9 mouse cellular contexts compared by ENCODE assay signal in the genomic region with DNA sequence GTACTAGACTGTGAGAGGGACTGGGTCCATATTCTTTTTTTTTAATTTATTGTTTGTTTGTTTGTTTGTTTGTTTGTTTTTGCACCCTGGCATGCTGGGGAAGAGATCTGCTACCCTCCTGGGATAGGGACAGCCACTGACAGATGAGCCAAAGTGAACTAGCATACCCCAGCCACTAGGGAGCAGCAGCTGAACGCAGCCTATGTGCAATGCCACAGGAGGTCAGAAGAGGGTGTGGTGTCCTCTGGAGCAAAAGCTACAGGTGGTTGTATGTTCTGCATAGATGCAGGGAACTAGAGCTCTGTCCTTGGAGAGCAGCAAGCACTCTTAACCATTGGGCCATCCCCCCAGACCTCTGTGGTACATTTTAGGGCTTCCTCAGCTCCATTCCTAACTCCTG. TPM values are rescaled to one million over a fixed set of nuclear protein-coding genes. Genes with fewer than 3 reads are reported as not detected.
DNase-seq lines count a peak whose midpoint lies in the region; ATAC-seq and TF ChIP-seq lines count a peak whose summit lies in the region.
"Had no signal": no experiment of that assay in that cellular context is flagged by ENCODE, and none has a peak within 500 bp of the region (broad histone marks: within the 10 kb centered on the region; RNA-seq: fewer than 3 reads in every experiment).

No protein-coding gene starts in this region.

- intact Hi-C loops in gastrocnemius, postnatal 36 days (cut with DNase I) = loop anchor here (5.0 kb wide), 1 partner anchor 36 kb away; no protein-coding TSS in a partner anchor

- H3K27ac ChIP-seq in heart, embryonic 10.5 days = no peak overlapping the region
- H3K27ac ChIP-seq: lung, embryonic 15.5 days had no signal

- ATAC-seq in megakaryocyte, adult 5-6 weeks (ENCODE audit: poor library complexity, severe bottlenecking) = peak; percentile 81

- peaks cover 8% of the 10 kb centered on the region for H3K4me1 ChIP-seq in heart, embryonic 10.5 days
- peaks cover 15% of the 10 kb centered on the region for H3K4me1 ChIP-seq in E14TG2a.4 (replicated peaks; ENCODE audit: low read depth, low read length)
- H3K4me1 ChIP-seq: lung, embryonic 15.5 days had no signal

- peak; percentile 85 for TF ChIP-seq CTCF in E14TG2a.4 (conservative IDR thresholded peaks at IDR 0.05; ENCODE audit: low read length)

- H3K27me3 ChIP-seq in heart, embryonic 10.5 days (ENCODE audit: insufficient read depth, poor library complexity, severe bottlenecking) = no peaks in the 10 kb centered on the region
- peaks cover 22% of the 10 kb centered on the region for H3K27me3 ChIP-seq in E14TG2a.4 (ENCODE audit: insufficient read depth, low read length)
- H3K27me3 ChIP-seq: lung, embryonic 15.5 days had no signal

- no peaks in the 10 kb centered on the region for H3K9me3 ChIP-seq in heart, embryonic 10.5 days
- peaks cover 7% of the 10 kb centered on the region; the same call in 1 of the 2 replicates for H3K9me3 ChIP-seq in E14TG2a.4 (ENCODE audit: low read length)
- H3K9me3 ChIP-seq: lung, embryonic 15.5 days had no signal

- DNase-seq in heart, adult 18-20 months = peak; percentile 72 to 75
- no peak for DNase-seq in heart, embryonic 10.5 days (ENCODE audit: low spot score)
- DNase-seq in c-Kit-positive CD71-negative TER-119-negative erythroid progenitor cells, embryonic 14.5 days (ENCODE audit: low read depth) = peak; percentile 78
- peak; percentile 42 to 45 for DNase-seq in gastrocnemius, postnatal 36 days
- peak; percentile 74 to 81 for DNase-seq in kidney, postnatal 4 days
- peak; percentile 16 for DNase-seq in testis, postnatal 14 days (ENCODE audit: low spot score)

- 10% methylated on average over 1 of the region's 1 CpGs for WGBS in heart, embryonic 10.5 days

- no peak overlapping the region for H3K4me3 ChIP-seq in heart, embryonic 10.5 days
- no peak overlapping the region for H3K4me3 ChIP-seq in E14TG2a.4 (replicated peaks; ENCODE audit: low read length)
- H3K4me3 ChIP-seq: lung, embryonic 15.5 days had no signal

- no peaks in the 10 kb centered on the region for H3K36me3 ChIP-seq in heart, embryonic 10.5 days
- H3K36me3 ChIP-seq in E14TG2a.4 (ENCODE audit: insufficient read depth, low read length) = no peaks in the 10 kb centered on the region
- H3K36me3 ChIP-seq: lung, embryonic 15.5 days had no signal

RNA-seq across cellular contexts. Expression of gene Irgc1, which starts 10.3 kb away (rescaled TPM):
- total RNA-seq in heart, adult 18-20 months (2021) = not detected
- polyA plus RNA-seq in heart, embryonic 10.5 days (2016; fragmentation: Nextera tagmentation; extraction: Ambion mirVana) = 0.16 TPM in 1 of 2 replicates, not detected in the other
- total RNA-seq in gastrocnemius, postnatal 36 days (2021) = not detected
- total RNA-seq in megakaryocyte, adult 5-6 weeks (2015) = 0.74 and 1.8 TPM in 2 replicates
- 0.66 and 0.94 TPM in 2 replicates for total RNA-seq in megakaryocyte, adult 5-6 weeks (2017)
- polyA plus RNA-seq: lung, embryonic 15.5 days had no signal

RNA-seq across cellular contexts. Expression of gene Plaur, which starts 20.5 kb away (rescaled TPM):
- 1 to 10 TPM; 2.6 to 3.4 TPM for total RNA-seq in heart, adult 18-20 months (2021)
- polyA plus RNA-seq in heart, embryonic 10.5 days (2016; fragmentation: Nextera tagmentation; extraction: Ambion mirVana) = 4.3 and 7.3 TPM in 2 replicates
- under 1 TPM; 0.61 to 0.64 TPM for total RNA-seq in gastrocnemius, postnatal 36 days (2021)
- 100 and 110 TPM in 2 replicates for total RNA-seq in megakaryocyte, adult 5-6 weeks (2015)
- 96.3 and 124 TPM in 2 replicates for total RNA-seq in megakaryocyte, adult 5-6 weeks (2017)

RNA-seq across cellular contexts. Expression of gene Cadm4, which starts 40.0 kb away (rescaled TPM):
- 10 to 100 TPM; 15.4 to 24.2 TPM for total RNA-seq in heart, adult 18-20 months (2021)
- polyA plus RNA-seq in heart, embryonic 10.5 days (2016; fragmentation: Nextera tagmentation; extraction: Ambion mirVana) = 0.54 and 0.63 TPM in 2 replicates
- total RNA-seq in gastrocnemius, postnatal 36 days (2021) = 1 to 10 TPM; 2.7 to 4.6 TPM
- not detected in 2 replicates for total RNA-seq in megakaryocyte, adult 5-6 weeks (2015)
- total RNA-seq in megakaryocyte, adult 5-6 weeks (2017) = not detected in 2 replicates

RNA-seq across cellular contexts. Expression of gene Smg9, which starts 42.4 kb away (rescaled TPM):
- 1 to 10 TPM; 6.6 to 8.4 TPM for total RNA-seq in heart, adult 18-20 months (2021)
- polyA plus RNA-seq in heart, embryonic 10.5 days (2016; fragmentation: Nextera tagmentation; extraction: Ambion mirVana) = 25.4 and 27.7 TPM in 2 replicates
- 10 to 100 TPM in 1 of 2 experiments, 1 to 10 TPM in 1; 9.8 to 11.5 TPM for total RNA-seq in gastrocnemius, postnatal 36 days (2021)
- 21.6 and 22.3 TPM in 2 replicates for total RNA-seq in megakaryocyte, adult 5-6 weeks (2015)
- total RNA-seq in megakaryocyte, adult 5-6 weeks (2017) = 16.7 and 30.3 TPM in 2 replicates

Comparison
In these comparisons a context has a peak if more than half of its experiments do, and no peak if none do; other contexts are left out.
1. RNA of gene Plaur, which starts 20.5 kb away (total RNA-seq): 96.3 to 124 TPM in megakaryocyte, adult 5-6 weeks; 2.6 to 3.4 TPM in heart, adult 18-20 months and 0.61 to 0.64 TPM in gastrocnemius, postnatal 36 days; every median in the first group is over 10 times any median in the second.